Mouse (Mus musculus): ENCODE results near the gene Prpf4.
A peak's percentile ranks its signal among the peaks of the same experiment; 100 is the strongest.

The Prpf4 gene

DNA sequence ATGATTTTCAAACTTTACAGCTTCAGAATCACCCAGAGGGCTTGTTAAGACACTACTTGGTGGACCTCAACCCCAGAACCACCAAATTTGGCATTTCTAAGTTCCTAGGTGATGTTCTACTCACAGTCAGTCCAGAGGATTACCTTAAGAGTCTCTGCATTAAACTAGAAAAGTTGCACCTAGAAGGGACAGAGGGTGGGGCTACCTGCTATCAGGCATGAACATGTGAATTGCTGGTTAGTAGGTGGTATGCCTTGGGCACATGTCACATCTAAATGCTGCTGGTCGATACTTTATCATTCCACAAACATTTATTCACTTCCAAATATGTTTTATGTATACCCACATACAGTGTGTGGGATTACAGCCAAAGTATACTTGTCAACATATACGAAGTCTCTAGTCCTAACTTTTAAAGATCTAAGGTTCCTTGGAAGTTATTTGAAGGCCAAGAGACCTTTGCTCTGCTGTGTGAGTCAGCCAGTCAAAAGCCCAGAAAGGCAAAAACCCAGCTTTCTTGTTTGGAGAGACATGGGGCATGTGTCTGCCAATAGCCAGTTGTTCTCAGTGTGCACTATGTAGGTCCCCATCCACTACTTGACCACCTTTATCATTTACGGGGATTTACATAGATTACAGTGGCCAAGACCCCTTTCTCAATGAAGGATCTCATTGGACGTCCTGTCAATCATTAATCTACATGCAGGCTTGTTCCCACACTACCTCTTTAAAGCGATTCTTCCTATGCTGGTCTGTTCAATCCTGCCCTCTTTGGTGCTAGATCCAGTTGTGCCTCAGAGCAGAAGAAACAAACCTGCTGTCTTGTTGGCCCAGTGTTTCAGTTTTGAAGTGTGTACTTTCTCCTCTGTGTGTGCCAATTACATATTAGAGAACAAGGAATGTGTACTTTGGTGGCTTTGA, 18.7 kb upstream of the Prpf4 start:
- no peak for DNase-seq (ENCODE audit: low spot score in 2 of 2)

DNA sequence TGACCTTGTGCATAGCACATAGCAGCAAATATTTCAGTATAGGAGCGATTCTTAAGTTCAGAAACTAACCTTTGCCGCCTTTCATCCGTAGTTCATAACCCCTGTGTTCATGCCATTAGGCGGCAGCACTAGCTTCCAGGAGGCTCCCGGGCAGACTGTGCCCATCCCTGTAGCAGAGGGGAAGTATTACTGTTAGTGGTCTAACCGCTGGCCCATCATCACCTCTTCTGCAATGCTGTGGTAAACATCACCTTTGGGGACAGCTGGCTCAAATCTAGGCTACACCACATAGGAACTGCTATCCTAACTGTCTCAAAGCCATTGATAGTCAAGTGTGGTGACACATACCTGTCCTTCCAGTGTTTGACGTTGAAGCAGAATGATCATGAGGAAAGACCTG, 16.7 kb upstream of the Prpf4 start:
- no peak for DNase-seq (ENCODE audit: low spot score in 2 of 2)

DNA sequence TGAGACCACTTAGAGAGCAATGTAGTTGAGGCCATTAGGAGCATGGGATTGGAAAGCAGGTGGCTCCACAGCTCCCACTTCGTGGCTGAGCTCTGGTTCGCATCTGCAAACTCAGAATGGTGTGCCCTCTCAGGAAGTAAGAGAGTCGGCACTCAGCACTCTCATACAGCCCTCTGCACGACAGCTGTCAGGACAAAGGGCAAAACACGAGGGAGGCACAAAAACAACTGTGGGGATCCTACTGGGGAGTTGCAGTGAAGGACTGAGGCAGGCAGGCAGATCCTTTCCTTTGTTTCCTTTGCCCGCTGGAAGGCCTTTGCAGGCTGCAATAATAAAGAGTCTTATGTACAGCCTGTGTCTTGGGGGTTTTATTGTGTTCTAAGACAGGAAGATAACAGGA, 15.1 kb upstream of the Prpf4 start:
- DNase-seq (ENCODE audit: low spot score in 2 of 2), result no peak

GRCm38 (mm10) chr4:62395806-62396205, 12.8 kb upstream of the Prpf4 start:
- no peak for DNase-seq (ENCODE audit: low spot score in 2 of 2)

DNA sequence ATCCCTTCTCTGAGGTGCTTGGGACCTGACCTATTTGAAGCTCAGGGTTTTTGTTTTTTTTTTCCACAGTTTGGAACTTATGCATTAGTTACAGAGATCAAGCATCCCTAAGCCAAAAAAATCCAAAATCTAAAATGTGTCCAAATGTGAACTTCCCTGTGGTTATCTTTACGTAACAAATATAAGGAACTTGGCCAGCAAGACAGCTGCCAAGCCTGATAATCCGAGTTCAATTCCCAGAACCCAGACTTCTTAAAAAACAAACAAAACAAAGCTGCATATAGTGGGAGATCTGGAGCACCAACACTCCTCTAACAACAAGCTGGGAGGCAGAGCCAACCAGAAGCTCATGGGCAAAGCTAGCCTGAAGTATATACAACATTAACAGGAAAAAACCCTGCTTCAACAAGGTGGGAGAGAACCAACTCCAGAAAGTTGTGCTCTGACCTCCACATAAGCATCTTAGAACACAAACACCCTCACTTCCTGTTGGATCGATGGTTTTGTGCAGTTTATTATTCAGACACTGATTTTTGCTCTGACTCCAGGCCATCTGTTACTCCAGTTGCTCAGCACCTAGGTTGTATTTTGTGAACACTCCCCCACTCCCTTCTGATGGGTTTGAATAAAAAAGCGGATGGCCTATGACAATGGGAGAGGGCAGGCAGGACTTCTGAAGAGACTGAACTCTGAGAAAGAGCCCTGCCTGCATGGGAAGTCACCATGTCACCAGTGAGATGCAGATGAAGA, 10.8 kb upstream of the Prpf4 start:
- DNase-seq (ENCODE audit: low spot score in 2 of 2), result no peak

DNA sequence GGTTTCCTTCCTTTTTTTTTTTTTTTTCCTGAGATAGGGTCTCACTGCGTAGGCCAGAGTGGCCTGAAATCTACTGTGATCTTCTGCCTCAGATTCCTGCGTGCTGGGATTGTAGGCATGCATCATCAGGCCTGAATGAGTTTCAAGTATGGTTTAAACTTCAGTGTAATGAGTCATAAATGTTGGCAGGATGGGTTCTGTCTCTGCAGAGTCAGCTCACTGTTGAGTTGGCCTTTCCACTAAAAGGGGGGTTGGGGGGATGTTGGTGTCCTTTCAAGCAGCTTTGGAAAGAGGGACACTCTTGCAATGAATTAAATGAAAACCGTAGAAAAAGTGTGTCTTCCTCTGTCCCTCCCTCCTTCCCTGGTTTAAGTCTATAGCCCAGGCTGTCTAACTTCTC, 9.6 kb upstream of the Prpf4 start:
- DNase-seq (ENCODE audit: low spot score in 2 of 2), result no peak

- no peak for DNase-seq (ENCODE audit: low spot score in 2 of 2)
Observed at GRCm38 (mm10) chr4:62406133-62406532, 2.5 kb upstream of the Prpf4 start.

DNA sequence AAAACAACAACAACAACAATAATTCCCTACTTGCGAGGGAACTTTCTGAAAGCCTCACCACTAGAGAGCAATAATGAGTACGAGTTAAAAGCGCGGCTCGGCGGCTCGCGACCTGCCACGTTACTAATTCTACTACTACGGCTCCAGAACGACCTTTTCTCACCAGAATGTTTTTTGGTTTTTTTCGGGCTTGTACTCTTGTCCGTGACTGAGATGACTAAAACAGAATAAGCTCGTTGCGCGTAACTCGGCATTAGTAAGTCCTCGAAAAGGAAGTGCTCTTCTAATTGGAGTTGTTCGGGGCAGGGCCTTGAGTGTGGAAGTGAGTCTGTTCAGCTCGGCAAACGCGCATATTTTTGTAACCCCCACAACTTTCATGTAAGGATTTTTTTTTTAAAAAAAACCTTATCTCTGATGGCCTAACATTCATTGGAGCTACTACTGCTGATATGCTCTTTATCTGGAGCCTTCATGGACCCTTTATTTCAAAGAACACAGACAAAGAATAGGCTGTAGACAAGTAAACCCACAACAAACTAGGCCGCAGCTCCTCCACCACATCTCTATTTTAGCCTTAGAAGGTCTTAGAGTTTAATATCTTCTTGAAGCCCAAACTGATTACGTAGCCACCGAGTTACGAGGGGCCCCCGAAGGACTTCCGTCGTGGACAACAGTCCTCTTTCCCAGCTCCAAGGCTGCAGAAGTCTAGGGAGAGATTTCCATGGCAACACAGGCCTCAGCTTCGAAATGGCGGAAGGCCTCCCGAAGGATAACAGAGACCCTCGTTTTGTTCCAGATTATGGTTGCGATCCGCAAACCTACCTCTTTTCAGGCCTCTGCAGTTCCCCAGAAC, 641 bp upstream of the Prpf4 start:
- DNase-seq (ENCODE audit: low spot score in 2 of 2), result peak; percentile 25 to 44

DNA sequence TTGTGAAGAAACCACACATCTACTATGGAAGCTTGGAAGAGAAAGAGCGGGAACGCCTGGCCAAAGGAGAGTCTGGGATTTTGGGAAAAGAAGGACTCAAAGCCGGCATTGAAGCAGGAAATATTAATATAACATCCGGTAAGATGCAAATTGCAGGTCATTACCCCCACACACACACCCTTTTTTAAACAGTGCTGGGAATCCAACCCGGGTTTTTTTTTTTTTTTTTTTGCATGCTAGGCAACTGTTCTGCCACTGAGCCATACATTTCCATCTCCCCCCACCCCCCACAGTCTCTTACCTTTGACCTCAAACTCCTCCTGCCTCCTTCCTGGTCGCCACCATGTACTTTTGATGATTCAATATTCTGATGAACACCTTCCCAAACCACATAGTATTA, 1.0 kb downstream of the Prpf4 start:
- DNase-seq (ENCODE audit: low spot score in 2 of 2), result no peak

DNA sequence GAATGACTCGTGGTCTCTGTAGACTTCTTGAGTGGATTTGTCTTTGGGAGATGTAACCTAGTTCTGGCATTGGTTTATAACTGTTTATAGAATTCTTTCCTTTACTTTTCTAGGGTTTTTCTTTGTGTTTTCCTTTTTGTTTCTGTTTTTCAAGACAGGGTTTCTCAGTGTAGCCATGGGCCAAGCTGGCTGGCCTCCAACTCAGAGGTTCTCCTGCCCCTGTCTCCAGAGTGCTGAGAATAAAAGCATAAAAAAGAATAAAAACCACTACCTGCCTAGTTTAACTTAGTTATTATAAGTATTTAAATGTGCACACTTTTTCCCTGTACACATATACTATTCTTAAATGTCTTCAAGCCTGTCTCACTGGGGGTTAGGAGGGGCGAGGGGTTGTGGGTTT, 1.7 kb downstream of the Prpf4 start:
- DNase-seq (ENCODE audit: low spot score in 2 of 2), result no peak

GRCm38 (mm10) chr4:62411606-62412005, 3.0 kb downstream of the Prpf4 start:
- DNase-seq (ENCODE audit: low spot score in 2 of 2), result no peak

- no peak for DNase-seq (ENCODE audit: low spot score in 2 of 2)
Observed at GRCm38 (mm10) chr4:62418448-62418847, 9.9 kb downstream of the Prpf4 start.

DNA sequence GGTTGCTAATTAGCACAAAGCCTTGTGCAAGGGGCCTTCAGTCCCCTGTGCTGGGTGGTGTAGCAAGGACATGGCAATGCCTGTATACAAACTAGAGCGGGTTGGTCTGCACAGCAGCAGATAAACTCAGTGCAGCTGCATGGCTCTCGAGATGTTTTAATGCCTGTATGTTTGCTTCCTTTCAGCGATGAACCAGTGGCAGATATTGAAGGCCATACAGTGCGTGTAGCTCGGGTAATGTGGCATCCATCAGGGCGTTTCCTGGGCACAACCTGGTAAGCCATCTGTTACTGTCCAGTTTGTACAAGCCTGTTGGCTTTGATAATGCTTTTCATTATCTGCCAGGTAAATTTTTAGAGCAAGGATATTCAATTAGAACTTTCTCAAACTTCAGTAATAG, 10.5 kb downstream of the Prpf4 start:
- no peak for DNase-seq (ENCODE audit: low spot score in 2 of 2)

GRCm38 (mm10) chr4:62425891-62426290, 17.3 kb downstream of the Prpf4 start:
- no peak for DNase-seq (ENCODE audit: low spot score in 2 of 2)

DNA sequence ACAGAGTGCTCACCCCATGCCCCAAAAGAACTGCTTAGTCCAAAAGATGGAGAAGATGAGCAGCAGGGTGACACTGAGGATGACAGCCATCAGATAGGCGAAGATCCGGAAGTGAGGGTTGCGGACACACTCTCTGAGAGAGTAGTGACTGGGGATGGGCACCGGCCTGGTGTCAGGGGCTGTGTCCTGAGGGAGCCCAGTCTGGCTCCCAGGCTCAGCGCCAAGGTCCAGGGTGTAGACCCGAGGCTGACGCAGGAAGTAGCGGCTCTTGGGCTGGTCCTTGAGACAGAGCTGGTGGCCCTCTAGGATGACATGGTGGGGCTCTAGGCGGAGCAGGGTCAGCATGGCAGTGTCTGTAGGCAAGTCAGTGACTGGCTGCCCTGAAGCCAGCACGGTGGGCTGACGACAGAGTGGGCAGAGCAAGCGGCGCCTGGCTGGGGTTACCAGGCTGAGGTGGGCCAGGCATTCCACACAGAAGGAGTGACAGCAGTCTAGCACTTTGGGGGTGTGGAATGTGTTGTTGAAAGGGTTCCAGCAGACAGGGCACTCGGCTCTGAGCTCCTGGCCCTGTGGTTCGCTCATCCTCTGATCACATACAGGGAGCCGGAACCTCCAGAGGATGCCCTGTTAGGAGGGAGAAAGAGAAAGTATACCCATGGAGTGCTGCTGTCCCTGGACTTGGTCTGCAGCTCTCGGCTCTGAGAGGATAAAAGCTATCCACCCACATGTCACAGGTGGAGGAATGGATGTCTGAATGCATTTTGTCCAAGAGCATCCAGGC, 19.6 kb downstream of the Prpf4 start:
- DNase-seq (ENCODE audit: low spot score in 2 of 2), result no peak

- no peak for DNase-seq (ENCODE audit: low spot score in 2 of 2)
Observed at GRCm38 (mm10) chr4:62429616-62430015, 21.0 kb downstream of the Prpf4 start.

DNA sequence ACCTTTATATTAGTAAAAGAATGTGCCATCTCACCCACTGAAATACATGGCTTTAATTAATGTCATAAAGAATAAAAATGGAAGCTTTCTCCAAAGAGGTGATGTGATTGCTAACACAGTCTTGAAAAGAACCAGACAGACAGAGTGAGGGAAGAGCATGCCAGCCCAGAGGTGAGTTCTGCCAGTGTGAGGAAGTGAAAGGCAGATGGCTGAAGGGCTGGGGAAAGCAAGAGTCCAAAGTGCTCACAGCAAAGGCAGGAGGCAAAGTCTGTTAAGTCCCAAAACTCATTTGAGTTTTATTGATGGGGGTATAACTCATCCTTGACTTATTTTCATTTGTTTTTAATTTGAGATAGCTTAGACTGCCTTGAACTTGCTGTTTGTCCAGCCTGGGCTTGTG, 22.1 kb downstream of the Prpf4 start:
- DNase-seq (ENCODE audit: low spot score in 2 of 2), result no peak

DNA sequence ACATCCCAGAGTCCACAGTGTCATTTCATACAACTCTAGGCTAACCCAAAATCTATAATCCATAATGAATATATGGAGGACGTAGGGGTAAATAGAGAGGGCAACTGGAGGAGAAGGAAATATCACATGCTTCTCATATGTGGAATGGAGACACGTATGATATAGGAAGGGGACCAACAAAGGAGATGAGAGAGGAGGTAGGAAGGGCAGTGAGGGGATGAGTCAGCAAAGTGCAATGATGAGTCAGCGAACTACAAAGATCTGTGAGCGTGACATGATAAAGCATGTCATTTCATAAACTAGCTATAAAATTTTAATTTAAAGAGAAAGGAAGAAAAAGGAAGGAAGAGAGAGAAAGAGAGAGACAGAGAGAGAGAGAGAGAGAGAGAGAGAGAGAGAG, 22.9 kb downstream of the Prpf4 start:
- DNase-seq (ENCODE audit: low spot score in 2 of 2), result no peak

GRCm38 (mm10) chr4:62433939-62434870, 25.6 kb downstream of the Prpf4 start:
- DNase-seq (ENCODE audit: low spot score in 2 of 2), result no peak

- DNase-seq (ENCODE audit: low spot score in 2 of 2), result no peak
Observed at GRCm38 (mm10) chr4:62435081-62435480, 26.5 kb downstream of the Prpf4 start, which contains the start of gene Rnf183. Rnf183 (minus strand) TSS chr4:62435252.

All from spleen, postnatal 14 days (tissue).